Mouse (Mus musculus) forebrain, embryonic 10.5 days (tissue): ENCODE data around the gene Sh2b3. TPM values are rescaled to one million over a fixed set of nuclear protein-coding genes. Genes with fewer than 3 reads are reported as not detected.

Experiments used
- DNase-seq: peaks from one replicate; pipeline ENCODE4 v3.0.0-alpha.2; 2017; ENCODE audit warnings: low spot score; ENCODE audit errors: extremely low spot score
- H3K27ac ChIP-seq: fragments of 300-500 bp; sonication (generic); 2 replicates; pipeline ENCODE4 v1.5.1; 2016; ENCODE audit warnings: mild to moderate bottlenecking
- H3K27me3 ChIP-seq: fragments of 300-500 bp; sonication (generic); 2 replicates; pipeline ENCODE4 v1.6.1; 2016; ENCODE audit warnings: mild to moderate bottlenecking; ENCODE audit not compliant: poor library complexity, severe bottlenecking
- H3K36me3 ChIP-seq: fragments of 300-500 bp; sonication (generic); replicated peaks from 2 replicates; pipeline ENCODE4 v1.6.1; 2016; ENCODE audit warnings: mild to moderate bottlenecking, moderate library complexity
- H3K4me1 ChIP-seq: fragments of 300-500 bp; sonication (generic); 2 replicates; pipeline ENCODE4 v1.6.1; 2016
- H3K4me3 ChIP-seq: fragments of 300-500 bp; sonication (generic); 2 replicates; pipeline ENCODE4 v1.5.1; 2016; ENCODE audit warnings: mild to moderate bottlenecking, moderate library complexity
- H3K9me3 ChIP-seq: fragments of 300-500 bp; sonication (generic); 2 replicates; pipeline ENCODE4 v1.6.1; 2016; ENCODE audit warnings: mild to moderate bottlenecking, moderate library complexity
- WGBS: fragments of 180-500 bp; shearing (Covaris S2); methylation state at CpG from one replicate; pipeline ENCODE4 v1.1.7; 2016; 5-methylcytosine and 5-hydroxymethylcytosine counted together
- polyA plus RNA-seq: library from polyadenylated mRNA; unstranded; fragments of >200 nt; fragmentation: Nextera tagmentation; extraction: Ambion mirVana; gene quantifications from 2 replicates; pipeline ENCODE4 v1.2.1, GENCODE M21; 2016

Gene Sh2b3
- polyA plus RNA-seq, 1 experiment from 2014 or later, result 5.4 TPM

- Histone ChIP-seq H3K27me3 (no peaks in the 10 kb centered on the region), H3K4me3 (no peak overlapping the region), H3K4me1 (no peaks in the 10 kb centered on the region), H3K36me3 (peaks cover 97% of the 10 kb centered on the region), H3K9me3 (no peaks in the 10 kb centered on the region), H3K27ac (no peak overlapping the region)
- WGBS, result 94% methylated on average over 9 of the region's 9 CpGs
- DNase-seq, result no peak
Measured at GRCm38 (mm10) chr5:121817551-121817950, 19.9 kb downstream of the Sh2b3 start.

- no peak overlapping the region for H3K4me3 ChIP-seq
- no peaks in the 10 kb centered on the region for H3K9me3 ChIP-seq
- no peaks in the 10 kb centered on the region for H3K4me1 ChIP-seq
- no peak for DNase-seq
- H3K27me3 ChIP-seq, result no peaks in the 10 kb centered on the region
- 98% methylated on average over 2 of the region's 2 CpGs for WGBS
- H3K27ac ChIP-seq, result no peak overlapping the region
- peaks cover 99% of the 10 kb centered on the region for H3K36me3 ChIP-seq
Measured at GRCm38 (mm10) chr5:121816611-121817010, 20.8 kb downstream of the Sh2b3 start.

GRCm38 (mm10) chr5:121815867-121816380 lies 21.5 kb downstream of the Sh2b3 start:
- H3K4me1 ChIP-seq, result no peaks in the 10 kb centered on the region
- WGBS, result 94% methylated on average over 8 of the region's 8 CpGs
- DNase-seq, result no peak

GRCm38 (mm10) chr5:121815067-121815466 lies 22.4 kb downstream of the Sh2b3 start:
- Histone ChIP-seq H3K36me3 (peaks cover 99% of the 10 kb centered on the region), H3K27me3 (no peaks in the 10 kb centered on the region), H3K4me1 (no peaks in the 10 kb centered on the region), H3K9me3 (no peaks in the 10 kb centered on the region), H3K4me3 (no peak overlapping the region), H3K27ac (no peak overlapping the region)
- peak; percentile 26 for DNase-seq
- 81% methylated on average over 3 of the region's 3 CpGs for WGBS

More at GRCm38 (mm10) chr5:121815867-121816380, 21.5 kb downstream of the Sh2b3 start:
- peaks cover 99% of the 10 kb centered on the region for H3K36me3 ChIP-seq
- H3K9me3 ChIP-seq, result no peaks in the 10 kb centered on the region
- H3K27ac ChIP-seq, result no peak overlapping the region
- no peak overlapping the region for H3K4me3 ChIP-seq
- H3K27me3 ChIP-seq, result no peaks in the 10 kb centered on the region

- peaks cover 98% of the 10 kb centered on the region for H3K36me3 ChIP-seq
- DNase-seq, result no peak
- H3K9me3 ChIP-seq, result no peaks in the 10 kb centered on the region
- no peak overlapping the region for H3K27ac ChIP-seq
- no peaks in the 10 kb centered on the region for H3K4me1 ChIP-seq
- WGBS, result 97% methylated on average over 10 of the region's 10 CpGs
- no peak overlapping the region for H3K4me3 ChIP-seq
- H3K27me3 ChIP-seq, result no peaks in the 10 kb centered on the region
Measured at GRCm38 (mm10) chr5:121813744-121814143, 23.7 kb downstream of the Sh2b3 start.

GRCm38 (mm10) chr5:121812526-121813243 lies 24.8 kb downstream of the Sh2b3 start:
- Histone ChIP-seq H3K4me1 (no peaks in the 10 kb centered on the region), H3K36me3 (peaks cover 95% of the 10 kb centered on the region), H3K4me3 (no peak overlapping the region), H3K9me3 (no peaks in the 10 kb centered on the region), H3K27ac (no peak overlapping the region), H3K27me3 (no peaks in the 10 kb centered on the region)
- 91% methylated on average over 7 of the region's 7 CpGs for WGBS
- no peak for DNase-seq

GRCm38 (mm10) chr5:121811485-121811931 lies 25.9 kb downstream of the Sh2b3 start:
- no peak overlapping the region for H3K27ac ChIP-seq
- no peaks in the 10 kb centered on the region for H3K4me1 ChIP-seq
- H3K36me3 ChIP-seq, result peaks cover 94% of the 10 kb centered on the region
- no peak for DNase-seq
- no peak overlapping the region for H3K4me3 ChIP-seq
- WGBS, result 89% methylated on average over 5 of the region's 5 CpGs
- H3K9me3 ChIP-seq, result no peaks in the 10 kb centered on the region
- H3K27me3 ChIP-seq, result no peaks in the 10 kb centered on the region

GRCm38 (mm10) chr5:121810331-121811151 lies 26.9 kb downstream of the Sh2b3 start:
- WGBS, result 92% methylated on average over 17 of the region's 17 CpGs
- DNase-seq, result no peak
- no peaks in the 10 kb centered on the region for H3K27me3 ChIP-seq
- no peak overlapping the region for H3K4me3 ChIP-seq
- peaks cover 94% of the 10 kb centered on the region for H3K36me3 ChIP-seq
- no peaks in the 10 kb centered on the region for H3K4me1 ChIP-seq
- no peaks in the 10 kb centered on the region for H3K9me3 ChIP-seq
- H3K27ac ChIP-seq, result no peak overlapping the region

GRCm38 (mm10) chr5:121809667-121810224 lies 27.7 kb downstream of the Sh2b3 start:
- 90% methylated on average over 5 of the region's 5 CpGs for WGBS

GRCm38 (mm10) chr5:121808202-121808601 lies 29.2 kb downstream of the Sh2b3 start:
- H3K36me3 ChIP-seq, result peaks cover 95% of the 10 kb centered on the region
- WGBS, result 95% methylated on average over 2 of the region's 2 CpGs

More at GRCm38 (mm10) chr5:121809667-121810224, 27.7 kb downstream of the Sh2b3 start:
- Histone ChIP-seq H3K27ac (no peak overlapping the region), H3K4me1 (no peaks in the 10 kb centered on the region), H3K36me3 (peaks cover 94% of the 10 kb centered on the region), H3K27me3 (no peaks in the 10 kb centered on the region), H3K4me3 (no peak overlapping the region), H3K9me3 (no peaks in the 10 kb centered on the region)
- no peak for DNase-seq

GRCm38 (mm10) chr5:121807186-121807585 lies 30.3 kb downstream of the Sh2b3 start:
- no peaks in the 10 kb centered on the region for H3K9me3 ChIP-seq
- H3K4me1 ChIP-seq, result no peaks in the 10 kb centered on the region
- no peaks in the 10 kb centered on the region for H3K27me3 ChIP-seq
- H3K36me3 ChIP-seq, result peaks cover 95% of the 10 kb centered on the region
- H3K4me3 ChIP-seq, result no peak overlapping the region
- 95% methylated on average over 3 of the region's 3 CpGs for WGBS
- no peak overlapping the region for H3K27ac ChIP-seq
- no peak for DNase-seq

More at GRCm38 (mm10) chr5:121808202-121808601, 29.2 kb downstream of the Sh2b3 start:
- Histone ChIP-seq H3K4me3 (no peak overlapping the region), H3K9me3 (no peaks in the 10 kb centered on the region), H3K27ac (no peak overlapping the region), H3K4me1 (no peaks in the 10 kb centered on the region), H3K27me3 (no peaks in the 10 kb centered on the region)
- DNase-seq, result no peak

- Histone ChIP-seq H3K4me3 (no peak overlapping the region), H3K27ac (no peak overlapping the region), H3K36me3 (peaks cover 100% of the 10 kb centered on the region), H3K4me1 (no peaks in the 10 kb centered on the region), H3K27me3 (no peaks in the 10 kb centered on the region), H3K9me3 (no peaks in the 10 kb centered on the region)
- DNase-seq, result no peak
- 96% methylated on average over 2 of the region's 2 CpGs for WGBS
Measured at GRCm38 (mm10) chr5:121798447-121798846, 39.0 kb downstream of the Sh2b3 start.
